Mouse (Mus musculus): ENCODE measurements at regions not wholly inside any gene's neighbourhood (a gene's known extent, or its start where the extent isn't known, plus 50 kb on each side); places are given as distances from the start of the nearest gene placed in this dataset.

GRCm38 (mm10) chr7:75063816-75064215 lies 245.2 kb downstream of the Sv2b start:
- TF ChIP-seq CTCF (IDR thresholded peaks at IDR 0.05; ENCODE audit: low read depth) = no peak
- Histone ChIP-seq H3K4me1 (ENCODE audit: insufficient read depth) (no peaks in the 10 kb centered on the region), H3K9me3 (ENCODE audit: low read length) (no peaks in the 10 kb centered on the region), H3K27ac (ENCODE audit: low read depth, low read length) (no peak overlapping the region), H3K9ac (no peak overlapping the region), H3K4me3 (ENCODE audit: low read depth, low read length) (no peak overlapping the region), H3K27me3 (ENCODE audit: insufficient read depth, low read length) (no peaks in the 10 kb centered on the region), H3K36me3 (ENCODE audit: insufficient read depth) (no peaks in the 10 kb centered on the region), H3K4me2 (ENCODE audit: low read depth) (no peak overlapping the region)
- DNase-seq (no peak), ATAC-seq (no peak)
- 69% methylated on average over 2 of the region's 2 CpGs for WGBS

DNA sequence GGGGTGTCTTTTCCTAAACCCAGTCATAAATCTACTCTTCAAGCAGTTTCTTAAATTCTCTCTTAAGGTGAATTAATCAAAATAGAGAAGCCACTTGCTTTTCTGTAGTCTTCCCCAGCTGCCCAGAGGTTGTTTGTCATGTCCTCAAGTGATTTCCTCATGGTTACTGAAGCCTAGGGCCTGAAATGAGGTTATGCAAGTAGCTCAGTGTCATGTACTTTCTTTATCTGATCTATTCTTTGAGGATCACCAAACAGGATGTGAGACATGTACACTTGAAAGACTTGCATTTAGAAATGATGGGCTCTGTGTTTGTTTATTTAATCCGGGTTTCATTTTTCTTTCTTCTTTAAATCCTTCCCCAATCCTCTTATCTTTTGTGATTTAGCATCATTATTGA lies 258.8 kb downstream of the Sv2b start:
- Histone ChIP-seq H3K4me2 (ENCODE audit: low read depth) (no peak overlapping the region), H3K9me3 (ENCODE audit: low read length) (no peaks in the 10 kb centered on the region), H3K4me1 (ENCODE audit: insufficient read depth) (no peaks in the 10 kb centered on the region), H3K9ac (no peak overlapping the region), H3K27ac (ENCODE audit: low read depth, low read length) (no peak overlapping the region), H3K36me3 (ENCODE audit: insufficient read depth) (no peaks in the 10 kb centered on the region), H3K27me3 (ENCODE audit: insufficient read depth, low read length) (no peaks in the 10 kb centered on the region), H3K4me3 (ENCODE audit: low read depth, low read length) (no peak overlapping the region)
- TF ChIP-seq CTCF (IDR thresholded peaks at IDR 0.05; ENCODE audit: low read depth) = no peak
- WGBS = 78% methylated on average over 1 of the region's 1 CpGs
- ATAC-seq (no peak), DNase-seq (no peak)

DNA sequence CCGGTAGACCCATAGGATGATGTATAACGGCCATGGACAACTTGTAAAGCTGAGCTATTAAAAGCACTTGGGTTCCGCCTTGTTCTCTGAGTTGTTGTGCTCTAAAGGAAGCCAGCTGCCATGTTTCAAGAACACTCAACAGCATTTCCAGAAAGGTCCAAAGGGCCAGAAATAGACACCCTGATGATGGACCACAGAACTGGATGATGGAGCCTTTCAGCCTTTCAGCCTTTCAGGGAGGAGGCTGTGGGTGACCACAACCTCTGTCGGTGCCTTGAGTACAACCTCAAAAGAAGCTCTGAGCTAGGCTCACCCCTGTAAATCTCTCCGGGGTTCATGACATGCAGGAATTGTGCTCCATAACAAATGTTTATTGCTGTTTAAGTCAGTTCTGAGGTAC lies 259.3 kb downstream of the Sv2b start:
- H3K4me1 ChIP-seq (ENCODE audit: insufficient read depth) = no peaks in the 10 kb centered on the region
- ATAC-seq (no peak), DNase-seq (no peak)
- TF ChIP-seq CTCF (IDR thresholded peaks at IDR 0.05; ENCODE audit: low read depth) = no peak
- no peaks in the 10 kb centered on the region for H3K27me3 ChIP-seq (ENCODE audit: insufficient read depth, low read length)
- H3K4me3 ChIP-seq (ENCODE audit: low read depth, low read length) = no peak overlapping the region
- no peaks in the 10 kb centered on the region for H3K9me3 ChIP-seq (ENCODE audit: low read length)
- no peak overlapping the region for H3K4me2 ChIP-seq (ENCODE audit: low read depth)
- no peak overlapping the region for H3K9ac ChIP-seq
- WGBS = 95% methylated on average over 5 of the region's 5 CpGs
- H3K36me3 ChIP-seq (ENCODE audit: insufficient read depth) = no peaks in the 10 kb centered on the region
- no peak overlapping the region for H3K27ac ChIP-seq (ENCODE audit: low read depth, low read length)

DNA sequence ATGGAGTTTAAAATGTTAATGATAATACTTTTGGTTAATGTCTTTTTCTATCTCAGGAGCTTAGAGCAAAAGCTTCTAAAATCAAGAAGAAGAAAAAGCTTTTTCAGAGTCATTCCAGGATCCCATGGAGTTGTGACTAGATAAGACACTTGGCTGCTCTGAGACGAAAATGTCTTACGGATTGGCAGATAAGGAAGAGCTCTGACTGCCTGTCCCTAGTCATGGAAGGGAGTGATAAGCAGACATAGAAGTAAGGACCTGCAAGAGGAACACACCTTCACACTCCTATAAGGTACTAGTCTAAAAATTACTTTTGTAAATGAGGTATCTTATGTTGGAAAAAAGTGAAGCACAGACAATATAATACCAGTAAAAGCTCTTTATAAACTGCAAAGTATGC lies 260.2 kb downstream of the Sv2b start:
- Histone ChIP-seq H3K9me3 (ENCODE audit: low read length) (no peaks in the 10 kb centered on the region), H3K9ac (no peak overlapping the region), H3K27ac (ENCODE audit: low read depth, low read length) (no peak overlapping the region), H3K4me3 (ENCODE audit: low read depth, low read length) (no peak overlapping the region), H3K36me3 (ENCODE audit: insufficient read depth) (no peaks in the 10 kb centered on the region), H3K4me1 (ENCODE audit: insufficient read depth) (no peaks in the 10 kb centered on the region), H3K4me2 (ENCODE audit: low read depth) (no peak overlapping the region), H3K27me3 (ENCODE audit: insufficient read depth, low read length) (no peaks in the 10 kb centered on the region)
- 74% methylated on average over 2 of the region's 2 CpGs for WGBS
- ATAC-seq (no peak), DNase-seq (no peak)
- no peak for TF ChIP-seq CTCF (IDR thresholded peaks at IDR 0.05; ENCODE audit: low read depth)

- no peaks in the 10 kb centered on the region for H3K27me3 ChIP-seq (ENCODE audit: insufficient read depth, low read length)
- ATAC-seq (peak; percentile 75), DNase-seq (peak; percentile 59)
- H3K4me2 ChIP-seq (ENCODE audit: low read depth) = no peak overlapping the region
- H3K4me3 ChIP-seq (ENCODE audit: low read depth, low read length) = no peak overlapping the region
- no peaks in the 10 kb centered on the region for H3K4me1 ChIP-seq (ENCODE audit: insufficient read depth)
- H3K9me3 ChIP-seq (ENCODE audit: low read length) = no peaks in the 10 kb centered on the region
- 51% methylated on average over 3 of the region's 3 CpGs for WGBS
- H3K9ac ChIP-seq = no peak overlapping the region
- no peaks in the 10 kb centered on the region for H3K36me3 ChIP-seq (ENCODE audit: insufficient read depth)
- no peak overlapping the region for H3K27ac ChIP-seq (ENCODE audit: low read depth, low read length)
- TF ChIP-seq CTCF (IDR thresholded peaks at IDR 0.05; ENCODE audit: low read depth) = no peak
Measured at GRCm38 (mm10) chr7:75047827-75048226, 261.2 kb downstream of the Sv2b start.

DNA sequence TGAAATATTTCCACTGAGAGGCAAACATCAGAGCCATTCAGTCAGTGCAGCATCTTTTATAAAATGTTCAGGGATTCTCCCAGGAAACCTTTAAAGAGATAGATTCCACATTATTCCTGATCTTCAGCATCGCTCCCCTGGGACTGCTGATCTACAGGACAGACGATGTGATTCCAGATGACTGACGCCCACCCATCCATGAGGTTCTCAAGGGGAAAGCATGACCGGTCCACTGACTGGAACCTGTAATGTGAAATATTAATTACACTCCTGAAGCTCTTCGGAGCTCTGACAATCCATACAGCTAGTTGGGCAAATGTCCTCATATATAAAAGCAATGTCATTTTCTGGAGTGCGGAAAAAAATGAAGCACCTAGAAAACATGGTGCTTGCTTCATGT lies 268.2 kb downstream of the Sv2b start:
- ATAC-seq (no peak), DNase-seq (no peak)
- H3K9ac ChIP-seq = no peak overlapping the region
- no peak overlapping the region for H3K4me3 ChIP-seq (ENCODE audit: low read depth, low read length)
- H3K4me1 ChIP-seq (ENCODE audit: insufficient read depth) = no peaks in the 10 kb centered on the region
- no peaks in the 10 kb centered on the region for H3K36me3 ChIP-seq (ENCODE audit: insufficient read depth)
- 87% methylated on average over 6 of the region's 6 CpGs for WGBS
- H3K27ac ChIP-seq (ENCODE audit: low read depth, low read length) = no peak overlapping the region
- no peaks in the 10 kb centered on the region for H3K9me3 ChIP-seq (ENCODE audit: low read length)
- TF ChIP-seq CTCF (IDR thresholded peaks at IDR 0.05; ENCODE audit: low read depth) = no peak
- no peaks in the 10 kb centered on the region for H3K27me3 ChIP-seq (ENCODE audit: insufficient read depth, low read length)
- H3K4me2 ChIP-seq (ENCODE audit: low read depth) = no peak overlapping the region

DNA sequence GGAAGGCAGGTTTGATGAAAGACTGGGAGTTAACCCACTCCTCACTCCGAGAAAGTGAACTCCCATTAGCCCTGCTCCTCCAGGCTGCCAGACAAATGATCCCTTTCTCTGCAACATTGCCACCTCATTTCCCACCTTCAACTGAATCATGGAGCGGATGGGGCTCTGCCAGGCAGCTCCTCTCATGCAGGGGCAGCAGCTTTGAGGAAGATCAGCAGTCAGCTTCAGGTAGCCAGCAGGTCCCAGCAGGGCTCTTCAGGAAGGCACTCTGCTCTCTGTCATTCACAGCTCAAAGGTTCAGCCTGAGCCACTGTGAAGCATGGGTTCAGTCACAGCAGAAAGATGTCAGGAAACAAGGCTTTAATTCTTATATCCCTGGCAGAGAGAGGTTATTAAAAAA lies 282.9 kb downstream of the Sv2b start:
- 16% methylated on average over 2 of the region's 2 CpGs for WGBS
- H3K27ac ChIP-seq (ENCODE audit: low read depth, low read length) = no peak overlapping the region
- H3K4me3 ChIP-seq (ENCODE audit: low read depth, low read length) = no peak overlapping the region
- H3K9me3 ChIP-seq (ENCODE audit: low read length) = no peaks in the 10 kb centered on the region
- H3K4me1 ChIP-seq (ENCODE audit: insufficient read depth) = no peaks in the 10 kb centered on the region
- DNase-seq (no peak), ATAC-seq (no peak)
- no peaks in the 10 kb centered on the region for H3K36me3 ChIP-seq (ENCODE audit: insufficient read depth)
- no peak for TF ChIP-seq CTCF (IDR thresholded peaks at IDR 0.05; ENCODE audit: low read depth)
- no peak overlapping the region for H3K9ac ChIP-seq
- H3K27me3 ChIP-seq (ENCODE audit: insufficient read depth, low read length) = no peaks in the 10 kb centered on the region
- H3K4me2 ChIP-seq (ENCODE audit: low read depth) = no peak overlapping the region

DNA sequence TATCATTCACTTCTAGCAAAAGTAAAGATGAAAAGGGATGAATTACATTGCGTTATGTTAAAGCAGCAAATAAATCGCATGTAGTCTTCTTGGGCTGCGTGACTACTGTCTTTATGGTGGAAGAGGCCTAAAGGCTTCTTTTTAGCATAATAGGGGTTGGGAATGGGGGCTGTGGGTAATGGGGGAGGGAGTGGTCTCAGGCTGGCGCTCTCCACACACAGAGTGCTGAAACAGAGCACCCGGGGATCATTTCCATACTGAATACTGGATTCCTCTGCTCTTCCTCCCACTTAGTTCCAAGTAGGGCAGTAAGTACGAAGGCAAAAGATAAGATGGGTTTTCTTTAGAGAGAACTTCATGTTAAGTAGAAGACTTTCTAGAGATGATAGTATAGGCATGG lies 287.1 kb downstream of the Sv2b start:
- WGBS = 51% methylated on average over 6 of the region's 6 CpGs
- Histone ChIP-seq H3K4me3 (ENCODE audit: low read depth, low read length) (no peak overlapping the region), H3K27ac (ENCODE audit: low read depth, low read length) (no peak overlapping the region), H3K9me3 (ENCODE audit: low read length) (no peaks in the 10 kb centered on the region), H3K36me3 (ENCODE audit: insufficient read depth) (no peaks in the 10 kb centered on the region), H3K4me1 (ENCODE audit: insufficient read depth) (no peaks in the 10 kb centered on the region; the same call in 1 of the 2 replicates), H3K9ac (no peak overlapping the region), H3K4me2 (ENCODE audit: low read depth) (no peak overlapping the region), H3K27me3 (ENCODE audit: insufficient read depth, low read length) (no peaks in the 10 kb centered on the region)
- DNase-seq (no peak), ATAC-seq (no peak)
- no peak for TF ChIP-seq CTCF (IDR thresholded peaks at IDR 0.05; ENCODE audit: low read depth)

Measured in forebrain, postnatal 0 days (tissue).